Mouse (Mus musculus): ENCODE measurements at regions not wholly inside any gene's neighbourhood (a gene's known extent, or its start where the extent isn't known, plus 50 kb on each side); places are given as distances from the start of the nearest gene placed in this dataset.

- TF ChIP-seq CHD2 (IDR thresholded peaks at IDR 0.05; ENCODE audit: low read depth, low read length) (no peak), ZNF384 (IDR thresholded peaks at IDR 0.05; ENCODE audit: low read depth, low read length) (no peak), HCFC1 (IDR thresholded peaks at IDR 0.05; ENCODE audit: borderline replicate concordance, insufficient read depth, low read length) (no peak)
Observed at GRCm38 (mm10) chr12:79960446-79960845, 152.4 kb downstream of the Zfp36l1 start.

Data from ES-E14 (cell line).